Mouse (Mus musculus) MEL (cell line): ENCODE measurements around the gene Rab9.

Experiments used
- CTCF ChIP-seq, 3 experiments: IDR thresholded peaks in 2 of 3; conservative IDR thresholded peaks in 1 of 3; 2 replicates each; pipeline ENCODE4 v1.5.1; 2011 to 2012; ENCODE audit warnings: low read length in 3 of 3, low read depth in 2 of 3, mild to moderate bottlenecking in 2 of 3, improper control_type of control experiment in 1 of 3, inconsistent platforms in 1 of 3, mixed read lengths in 1 of 3, moderate library complexity in 1 of 3; ENCODE audit not compliant: control insufficient read depth in 1 of 3, insufficient read depth in 1 of 3, poor library complexity in 1 of 3, severe bottlenecking in 1 of 3
- ELF1 ChIP-seq: IDR thresholded peaks from 2 replicates; pipeline ENCODE4 v1.6.1; 2014; ENCODE audit warnings: low read depth, mild to moderate bottlenecking, inconsistent platforms, low read length, improper control_type of control experiment, moderate library complexity
- EP300 ChIP-seq, 2 experiments: IDR thresholded peaks; 2 replicates each; pipeline ENCODE4 v1.6.1; 2011; ENCODE audit warnings: improper control_type of control experiment in 2 of 2, low read length in 2 of 2, low read depth in 1 of 2, mild to moderate bottlenecking in 1 of 2
- GABPA ChIP-seq: IDR thresholded peaks from 2 replicates; pipeline ENCODE4 v1.6.1; 2012; ENCODE audit warnings: low read depth, mild to moderate bottlenecking, inconsistent platforms, low read length, improper control_type of control experiment, moderate library complexity
- GATA1 ChIP-seq: IDR thresholded peaks from 2 replicates; pipeline ENCODE4 v1.6.1; 2011; ENCODE audit warnings: low read depth, low read length, improper control_type of control experiment
- HCFC1 ChIP-seq: IDR thresholded peaks from 2 replicates; pipeline ENCODE4 v1.6.1; 2012; ENCODE audit warnings: low read depth, mild to moderate bottlenecking, inconsistent platforms, low read length, improper control_type of control experiment, moderate library complexity
- JUND ChIP-seq: IDR thresholded peaks from 2 replicates; pipeline ENCODE4 v1.6.1; 2011; ENCODE audit warnings: low read depth, mild to moderate bottlenecking, improper control_type of control experiment, low read length
- KAT2A ChIP-seq: conservative IDR thresholded peaks from 2 replicates; pipeline ENCODE4 v1.6.1; 2012; ENCODE audit warnings: low read depth, low read length, improper control_type of control experiment, inconsistent platforms
- MAZ ChIP-seq: IDR thresholded peaks from 2 replicates; pipeline ENCODE4 v1.6.1; 2012; ENCODE audit warnings: low read depth, mild to moderate bottlenecking, inconsistent platforms, low read length, improper control_type of control experiment
- MEF2A ChIP-seq: IDR thresholded peaks from 2 replicates; pipeline ENCODE4 v1.6.1; 2014; ENCODE audit warnings: low read depth, mild to moderate bottlenecking, inconsistent platforms, low read length, improper control_type of control experiment; ENCODE audit not compliant: poor library complexity, insufficient replicate concordance, severe bottlenecking; ENCODE audit errors: extremely low read depth
- MYB ChIP-seq: IDR thresholded peaks from 2 replicates; pipeline ENCODE4 v1.6.1; 2011; ENCODE audit warnings: mild to moderate bottlenecking, low read depth, low read length, improper control_type of control experiment
- POLR2A ChIP-seq, 2 experiments: IDR thresholded peaks; 2 replicates each; pipeline ENCODE4 v1.6.1; 2011 to 2012; ENCODE audit warnings: low read length in 2 of 2, mild to moderate bottlenecking in 2 of 2, control low read depth in 1 of 2, improper control_type of control experiment in 1 of 2, low read depth in 1 of 2, moderate library complexity in 1 of 2; ENCODE audit not compliant: control insufficient read depth in 1 of 2, insufficient read depth in 1 of 2, poor library complexity in 1 of 2

DNA sequence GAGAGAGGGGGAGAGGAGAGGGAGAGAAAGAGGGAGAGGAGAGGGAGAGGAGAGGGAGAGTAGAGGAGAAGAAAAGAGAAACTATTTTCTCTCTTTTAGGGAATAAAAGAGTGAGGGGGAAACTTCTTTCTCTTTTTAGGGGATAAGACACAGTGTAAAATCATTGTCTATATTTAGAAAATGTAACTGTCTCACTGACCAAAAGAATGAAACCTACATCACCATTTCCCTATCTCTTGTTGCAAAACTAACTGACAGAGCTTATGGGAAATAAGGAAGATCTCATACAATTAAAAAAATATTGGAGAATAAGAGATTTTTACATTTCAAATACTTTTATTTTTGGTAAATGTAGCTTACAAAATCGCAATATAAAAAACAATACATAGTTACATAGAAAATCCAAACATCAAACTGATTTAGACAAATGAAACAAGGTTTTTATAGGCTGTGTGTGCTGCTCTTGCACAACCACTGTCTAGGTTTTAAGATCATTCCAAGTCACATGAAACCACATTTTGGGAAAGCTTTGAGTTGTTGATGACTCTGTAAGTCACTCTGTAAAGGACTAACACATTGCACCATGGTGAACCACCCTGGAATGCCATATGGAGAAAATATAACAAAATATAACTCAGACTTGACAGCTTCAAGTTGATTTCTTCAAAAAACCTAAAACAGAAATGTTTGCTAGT lies 20.0 kb upstream of the Rab9 start:
- TF ChIP-seq ELF1 (no peak), MYB (no peak), MEF2A (no peak), GATA1 (no peak), EP300 (IDR thresholded peaks at IDR 0.05; ENCODE audit: low read depth in 1 of 2, low read length in 2 of 2) (no peak), MAZ (no peak), KAT2A (no peak), JUND (no peak), GABPA (no peak), CTCF (IDR thresholded peaks at IDR 0.05 in 2 of 3, conservative IDR thresholded peaks at IDR 0.05 in 1 of 3; ENCODE audit: control insufficient read depth in 1 of 3, insufficient read depth in 1 of 3, low read depth in 2 of 3, low read length in 3 of 3, poor library complexity in 1 of 3, severe bottlenecking in 1 of 3) (no peak), POLR2A (IDR thresholded peaks at IDR 0.05; ENCODE audit: control insufficient read depth in 1 of 2, insufficient read depth in 1 of 2, low read depth in 1 of 2, low read length in 2 of 2, poor library complexity in 1 of 2) (no peak), HCFC1 (no peak)
